9 mouse cellular contexts compared by ENCODE assay signal in the genomic region with DNA sequence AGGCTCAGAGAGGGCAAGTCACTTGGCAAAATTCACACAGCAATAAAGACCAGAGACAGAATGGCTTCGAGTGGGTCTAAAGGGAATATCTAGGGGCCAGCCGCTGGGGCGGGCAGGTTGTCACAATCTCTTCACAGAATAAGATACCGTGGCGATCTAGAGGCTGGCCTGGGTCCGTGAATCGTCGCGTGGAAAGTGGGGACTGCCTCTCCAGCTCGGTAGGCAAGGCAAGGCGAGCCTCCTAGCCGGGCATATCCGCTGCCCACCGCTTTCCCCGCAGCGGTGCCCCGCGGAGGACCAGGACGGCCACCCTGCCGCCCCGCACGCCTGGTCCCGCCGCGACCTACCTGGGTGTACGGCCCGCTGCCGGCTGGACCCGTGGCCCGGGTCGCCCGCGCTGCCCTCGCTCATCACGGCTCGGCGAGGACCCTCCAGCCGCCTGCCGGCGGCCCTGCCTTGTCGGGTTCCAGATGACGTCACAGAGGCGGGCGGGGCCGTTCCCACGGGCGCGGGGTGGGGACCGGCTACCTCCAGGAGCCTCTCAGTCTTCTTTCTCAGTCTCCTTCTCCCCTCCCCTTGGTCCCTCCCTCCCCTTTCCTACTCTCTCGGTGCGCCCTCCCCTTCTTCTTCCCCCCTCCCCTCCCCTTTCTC. TPM values are rescaled to one million over a fixed set of nuclear protein-coding genes. Genes with fewer than 3 reads are reported as not detected.
DNase-seq lines count a peak whose midpoint lies in the region; ATAC-seq and TF ChIP-seq lines count a peak whose summit lies in the region.
"Had no signal": no experiment of that assay in that cellular context is flagged by ENCODE, and none has a peak within 500 bp of the region (broad histone marks: within the 10 kb centered on the region; RNA-seq: fewer than 3 reads in every experiment).

A gene (minus strand): TSS at position 480 of the 651 bp plus-strand sequence.

- H3K4me1 ChIP-seq in cerebellum, adult 2 months (ENCODE audit: control insufficient read depth, insufficient read depth, low read length) = peaks cover 20% of the 10 kb centered on the region
- 0 out of 2 replicates have a peak, but pooled peaks cover 6% of the 10 kb centered on the region for H3K4me1 ChIP-seq in forebrain, postnatal 0 days (ENCODE audit: insufficient read depth)

- 0 out of 2 replicates have a peak, but pooled peaks have one; percentile 10 for TF ChIP-seq CTCF in cerebellum, adult 2 months (IDR thresholded peaks at IDR 0.05; ENCODE audit: borderline replicate concordance, insufficient read depth, low read depth, low read length)
- TF ChIP-seq CTCF in forebrain, postnatal 0 days (IDR thresholded peaks at IDR 0.05; ENCODE audit: low read depth) = peak; percentile 39; the same call in 1 of the 2 replicates

- peak within 1 kb of the TSS; percentile 71 for H3K9ac ChIP-seq in forebrain, postnatal 0 days

- peak within 1 kb of the TSS; percentile 65 for H3K4me3 ChIP-seq in cerebellum, adult 2 months (replicated peaks; ENCODE audit: insufficient read depth, low read depth, low read length)
- peak within 1 kb of the TSS; percentile 52 for H3K4me3 ChIP-seq in forebrain, postnatal 0 days (ENCODE audit: low read depth, low read length)

- H3K4me2 ChIP-seq in forebrain, postnatal 0 days (ENCODE audit: low read depth) = peak within 1 kb of the TSS; percentile 60

- peak within 1 kb of the TSS; percentile 96 for H3K27ac ChIP-seq in cerebellum, adult 2 months (ENCODE audit: insufficient read depth, low read length)
- H3K27ac ChIP-seq in forebrain, postnatal 0 days (ENCODE audit: low read depth, low read length) = peak within 1 kb of the TSS; percentile 31

- H3K36me3 ChIP-seq in forebrain, postnatal 0 days (ENCODE audit: insufficient read depth) = no peaks in the 10 kb centered on the region

- ATAC-seq in forebrain, postnatal 0 days = peak; percentile 90

- TF ChIP-seq POLR2A in cerebellum, adult 2 months (IDR thresholded peaks at IDR 0.05; ENCODE audit: borderline replicate concordance, insufficient read depth, low read length) = peak; percentile 64; the same call in 1 of the 2 replicates

- peak; percentile 6 for DNase-seq in T-cell, adult 2 months (ENCODE audit: low spot score)
- peak; percentile 86 to 89 for DNase-seq in cerebellum, adult 2 months
- DNase-seq in forebrain, postnatal 0 days = peak; percentile 84
- peak; percentile 19 for DNase-seq in heart, postnatal 25 days (ENCODE audit: low spot score)
- DNase-seq in layer of hippocampus, postnatal 14 days (ENCODE audit: low spot score in 2 of 2) = peak; percentile 79 to 82
- peak; percentile 79 for DNase-seq in lung, postnatal 10 days
- peak; percentile 87 for DNase-seq in right cerebral cortex, postnatal 14 days
- DNase-seq in urinary bladder, postnatal 25 days (ENCODE audit: low spot score) = peak; percentile 69

- intact Hi-C loops in heart, postnatal 25 days (cut with DNase I) = no loop called here

- WGBS in cerebellum, adult 2 months = under 1% methylated on average over 47 of the region's 51 CpGs
- 2% methylated on average over 51 of the region's 51 CpGs for WGBS in forebrain, postnatal 0 days

- no peaks in the 10 kb centered on the region for H3K9me3 ChIP-seq in forebrain, postnatal 0 days (ENCODE audit: low read length)

- no peaks in the 10 kb centered on the region for H3K27me3 ChIP-seq in cerebellum, adult 2 months (ENCODE audit: control insufficient read depth, insufficient read depth, low read length)
- no peaks in the 10 kb centered on the region for H3K27me3 ChIP-seq in forebrain, postnatal 0 days (ENCODE audit: insufficient read depth, low read length)

RNA-seq across cellular contexts. Expression of the gene that starts here (rescaled TPM):
- 16.7 and 16.9 TPM in 2 replicates for polyA plus RNA-seq in cerebellum, adult 2 months (2012; rRNA removed)
- 10.1 and 10.3 TPM in 2 replicates for total RNA-seq in forebrain, postnatal 0 days (2014; rRNA removed)
- polyA plus RNA-seq in forebrain, postnatal 0 days (2015; fragmentation: Nextera tagmentation; extraction: Ambion mirVana) = 2.7 and 4.2 TPM in 2 replicates
- 1 to 10 TPM; 6.5 to 6.7 TPM for total RNA-seq in heart, postnatal 25 days (2021)
- total RNA-seq in layer of hippocampus, postnatal 14 days (2021) = 10 to 100 TPM; 19.6 to 24.3 TPM
- total RNA-seq: hematopoietic stem cell, adult 5-6 weeks had no signal

Comparison
In these comparisons a context has a peak if more than half of its experiments do, and no peak if none do; other contexts are left out.
1. Peak in every context shown above with its lines: DNase-seq, ATAC-seq, H3K4me3 ChIP-seq and H3K27ac ChIP-seq.
2. DNase-seq: peak in every context shown above with its lines; median percentile 88 in cerebellum, adult 2 months; 87 in right cerebral cortex, postnatal 14 days; 84 in forebrain, postnatal 0 days; 80 in layer of hippocampus, postnatal 14 days; 79 in lung, postnatal 10 days; 69 in urinary bladder, postnatal 25 days; 19 in heart, postnatal 25 days; 6 in T-cell, adult 2 months.